Mouse (Mus musculus): ENCODE measurements around the gene Rtn1. TPM values are rescaled to one million over a fixed set of nuclear protein-coding genes. Genes with fewer than 3 reads are reported as not detected.
"Not testable (repeated sequence)": the region's sequence is repeated elsewhere in the genome, so short reads cannot be mapped to it uniquely, and the experiment has no call there.

The Rtn1 gene
- polyA plus RNA-seq, 1 experiment from 2014 or later = 74.5 TPM

DNA sequence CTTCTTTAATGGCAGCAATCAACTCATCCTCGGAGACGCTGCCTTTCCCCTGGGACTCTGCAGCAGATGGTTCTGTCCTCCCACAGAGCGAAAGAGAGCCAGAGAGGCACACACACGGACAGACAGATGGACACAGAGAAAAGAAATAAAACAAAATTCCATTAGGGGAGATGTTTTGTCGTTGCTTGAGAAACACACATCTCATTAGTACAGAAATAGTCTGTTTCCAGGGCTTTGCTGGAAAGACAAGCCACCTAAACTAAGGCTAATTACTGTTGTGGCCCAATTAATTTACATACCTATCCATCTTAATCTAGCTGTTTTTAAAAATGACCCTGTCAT, 104.5 kb downstream of the Rtn1 start:
- Histone ChIP-seq H3K27me3 (replicated peaks) (no peaks in the 10 kb centered on the region), H3K4me2 (replicated peaks) (no peak overlapping the region), H3K4me1 (replicated peaks) (0 out of 2 replicates have a peak, but pooled peaks cover 2% of the 10 kb centered on the region), H3K36me3 (no peaks in the 10 kb centered on the region), H3K27ac (no peak overlapping the region), H3K4me3 (replicated peaks) (no peak overlapping the region), H3K9ac (no peak overlapping the region), H3K9me3 (no peaks in the 10 kb centered on the region)
- WGBS = 77% methylated on average over 5 of the region's 5 CpGs
- ATAC-seq = no peak

DNA sequence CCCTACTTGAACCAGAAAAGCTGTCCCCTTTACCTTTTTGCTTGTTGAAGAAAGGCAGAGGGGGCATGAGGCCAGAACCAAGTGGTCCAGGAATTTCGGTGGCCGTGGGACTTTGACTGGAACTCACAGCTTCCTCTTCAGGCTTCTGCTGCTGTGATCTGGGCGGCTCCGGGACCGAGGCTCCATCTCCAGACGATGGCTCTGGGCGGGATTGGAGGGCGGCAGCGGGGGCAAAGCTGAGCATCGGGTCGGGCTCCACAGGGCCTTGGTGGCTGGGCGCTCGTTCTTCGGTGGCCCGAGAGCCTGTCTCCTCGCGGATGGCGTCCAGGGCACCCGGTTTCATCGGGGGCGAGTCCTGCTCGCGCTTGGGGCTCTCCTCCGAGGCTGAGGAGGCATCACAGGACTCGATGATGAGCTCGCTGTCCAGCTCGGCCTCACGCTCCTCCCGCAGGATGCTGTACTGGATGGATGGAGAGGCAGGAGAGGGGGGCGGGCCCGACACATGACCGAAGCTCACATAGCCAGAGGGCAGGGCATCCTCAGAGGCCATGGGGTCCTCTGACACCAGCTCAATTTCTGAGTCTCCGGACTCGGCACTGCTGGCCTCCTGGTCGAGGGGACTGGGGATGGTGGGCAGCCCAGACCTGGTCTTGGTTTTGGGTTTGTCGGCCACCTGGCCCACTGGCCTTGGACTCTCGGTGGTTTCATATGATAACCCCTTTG, 105.1 kb downstream of the Rtn1 start:
- Histone ChIP-seq H3K9ac (no peak overlapping the region), H3K36me3 (no peaks in the 10 kb centered on the region), H3K4me2 (replicated peaks) (0 out of 2 replicates have a peak overlapping the region, but pooled peaks have one; percentile 7), H3K9me3 (no peaks in the 10 kb centered on the region), H3K27me3 (replicated peaks) (no peaks in the 10 kb centered on the region), H3K27ac (no peak overlapping the region), H3K4me1 (replicated peaks) (0 out of 2 replicates have a peak, but pooled peaks cover 2% of the 10 kb centered on the region), H3K4me3 (replicated peaks) (no peak overlapping the region)
- ATAC-seq = no peak
- 70% methylated on average over 36 of the region's 37 CpGs for WGBS

DNA sequence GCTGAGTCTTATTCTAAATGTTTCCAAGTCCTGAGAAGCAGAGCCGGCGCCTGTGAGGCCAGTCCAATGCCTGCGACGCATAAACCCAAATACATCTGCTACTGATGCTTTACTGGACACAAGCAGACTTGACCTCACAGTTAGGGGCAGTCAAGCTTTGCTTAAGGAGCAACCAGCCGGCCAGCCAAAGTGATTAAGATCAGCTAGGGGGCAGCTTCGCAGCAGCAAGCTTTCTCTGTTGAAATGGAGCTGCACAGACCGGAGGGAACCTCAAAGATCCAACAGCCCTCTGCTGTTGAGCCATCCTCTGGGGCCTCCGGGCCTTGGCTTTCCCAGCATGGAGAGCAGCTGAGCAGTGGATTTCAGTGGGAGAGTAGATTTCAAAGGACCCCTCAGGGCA, 107.4 kb downstream of the Rtn1 start:
- Histone ChIP-seq H3K4me2 (replicated peaks) (no peak overlapping the region), H3K27me3 (replicated peaks) (no peaks in the 10 kb centered on the region), H3K9me3 (no peaks in the 10 kb centered on the region), H3K36me3 (no peaks in the 10 kb centered on the region), H3K9ac (no peak overlapping the region), H3K4me1 (replicated peaks) (0 out of 2 replicates have a peak, but pooled peaks cover 2% of the 10 kb centered on the region), H3K4me3 (replicated peaks) (no peak overlapping the region), H3K27ac (no peak overlapping the region)
- ATAC-seq = no peak
- WGBS = 53% methylated on average over 8 of the region's 8 CpGs

DNA sequence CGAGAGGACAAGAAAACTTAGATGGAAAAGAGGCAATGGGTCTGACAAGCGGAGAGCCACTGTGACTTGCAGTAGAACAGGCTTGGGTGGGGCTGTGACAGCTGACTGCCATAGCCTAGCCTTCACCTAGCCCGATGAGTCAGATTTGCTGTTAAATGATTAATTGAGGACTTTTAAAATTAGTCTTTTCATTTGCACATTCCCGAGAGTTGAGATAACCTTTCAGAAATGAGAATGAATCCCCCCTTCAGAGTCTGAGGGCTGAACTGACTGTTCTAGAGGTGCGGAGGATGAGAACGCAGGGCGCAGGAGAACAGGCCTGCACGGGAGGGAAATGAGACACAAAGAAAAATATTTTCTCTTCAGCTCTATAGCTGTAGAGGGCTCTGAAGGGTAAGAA, 107.9 kb downstream of the Rtn1 start:
- Histone ChIP-seq H3K36me3 (no peaks in the 10 kb centered on the region), H3K4me2 (replicated peaks) (no peak overlapping the region), H3K27ac (no peak overlapping the region), H3K4me3 (replicated peaks) (no peak overlapping the region), H3K27me3 (replicated peaks) (no peaks in the 10 kb centered on the region), H3K9ac (no peak overlapping the region), H3K9me3 (no peaks in the 10 kb centered on the region), H3K4me1 (replicated peaks) (0 out of 2 replicates have a peak, but pooled peaks cover 2% of the 10 kb centered on the region)
- 0 out of 2 replicates have a peak, but pooled peaks have one; percentile 53 for ATAC-seq
- 61% methylated on average over 8 of the region's 8 CpGs for WGBS

DNA sequence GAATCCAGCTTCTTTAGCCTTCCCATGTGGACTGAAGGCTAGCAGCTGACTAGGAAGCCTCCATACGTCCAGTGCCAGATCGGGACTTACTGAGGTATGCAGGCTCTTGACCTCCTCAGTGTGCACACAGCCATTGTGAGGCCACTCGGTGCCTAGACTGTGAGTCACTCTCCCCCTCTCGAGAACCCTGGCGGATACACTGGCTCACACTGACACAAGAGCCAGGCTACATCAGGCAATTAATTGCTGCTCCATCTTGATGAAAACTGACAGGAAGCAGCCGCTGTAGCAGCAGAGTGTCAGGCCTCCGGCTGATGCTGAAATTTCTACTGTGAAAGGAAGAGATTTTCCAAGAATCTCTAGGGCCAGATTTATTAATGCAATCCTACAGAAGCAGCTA, 110.6 kb downstream of the Rtn1 start:
- Histone ChIP-seq H3K27ac (no peak overlapping the region), H3K4me2 (replicated peaks) (no peak overlapping the region), H3K4me1 (replicated peaks) (0 out of 2 replicates have a peak, but pooled peaks cover 2% of the 10 kb centered on the region), H3K9me3 (no peaks in the 10 kb centered on the region), H3K9ac (no peak overlapping the region), H3K4me3 (replicated peaks) (no peak overlapping the region), H3K27me3 (replicated peaks) (no peaks in the 10 kb centered on the region), H3K36me3 (no peaks in the 10 kb centered on the region)
- 32% methylated on average over 7 of the region's 7 CpGs for WGBS
- ATAC-seq = no peak

DNA sequence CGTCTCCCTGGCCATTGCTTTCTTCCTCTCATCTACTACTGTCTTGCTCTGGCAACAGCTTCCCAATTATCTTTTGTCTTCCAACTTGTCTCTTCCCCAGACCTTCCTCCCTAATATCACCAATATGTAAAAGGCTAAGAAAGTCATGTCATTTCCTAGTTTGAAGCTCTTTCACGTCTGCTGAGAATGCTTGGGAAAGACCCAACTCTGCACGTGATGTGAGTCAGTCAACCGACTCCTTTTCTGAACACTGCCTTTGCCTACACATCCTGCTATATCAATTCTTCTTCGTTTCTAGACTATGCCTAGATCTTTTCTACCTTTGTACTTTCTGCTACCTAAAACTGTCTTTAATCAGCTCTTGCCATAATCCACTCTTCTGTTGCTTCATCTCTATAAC, 112.3 kb downstream of the Rtn1 start:
- Histone ChIP-seq H3K9me3 (no peaks in the 10 kb centered on the region; the same call in 1 of the 2 replicates), H3K4me3 (replicated peaks) (no peak overlapping the region), H3K27me3 (replicated peaks) (no peaks in the 10 kb centered on the region), H3K9ac (no peak overlapping the region), H3K36me3 (no peaks in the 10 kb centered on the region), H3K4me1 (replicated peaks) (0 out of 2 replicates have a peak, but pooled peaks cover 2% of the 10 kb centered on the region), H3K4me2 (replicated peaks) (no peak overlapping the region), H3K27ac (no peak overlapping the region)
- WGBS = 89% methylated on average over 5 of the region's 5 CpGs
- ATAC-seq = no peak

DNA sequence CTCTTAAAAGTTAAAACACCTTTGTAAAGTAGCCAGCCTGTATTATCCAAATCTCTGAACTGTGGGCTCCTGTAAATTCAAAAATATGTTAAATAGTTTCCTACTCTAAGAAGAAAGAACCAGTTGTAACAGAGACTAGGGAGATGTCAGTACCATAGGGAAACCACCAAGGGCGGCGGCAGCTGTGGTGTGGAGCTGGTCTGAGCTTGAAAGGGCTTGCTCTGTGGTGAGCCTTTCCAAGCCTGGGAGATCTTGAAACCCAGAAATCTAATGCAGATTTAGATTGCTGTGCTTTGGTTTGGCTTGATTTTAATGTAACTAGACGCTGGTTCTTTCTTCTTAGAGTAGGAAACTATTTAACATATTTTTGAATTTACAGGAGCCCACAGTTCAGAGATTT, 115.7 kb downstream of the Rtn1 start:
- H3K27me3 ChIP-seq (replicated peaks); H3K9me3 ChIP-seq; H3K4me3 ChIP-seq (replicated peaks); H3K27ac ChIP-seq; H3K9ac ChIP-seq; H3K36me3 ChIP-seq; ATAC-seq; H3K4me1 ChIP-seq (replicated peaks); H3K4me2 ChIP-seq (replicated peaks): not testable (repeated sequence)
- WGBS = 86% methylated on average over 3 of the region's 3 CpGs

DNA sequence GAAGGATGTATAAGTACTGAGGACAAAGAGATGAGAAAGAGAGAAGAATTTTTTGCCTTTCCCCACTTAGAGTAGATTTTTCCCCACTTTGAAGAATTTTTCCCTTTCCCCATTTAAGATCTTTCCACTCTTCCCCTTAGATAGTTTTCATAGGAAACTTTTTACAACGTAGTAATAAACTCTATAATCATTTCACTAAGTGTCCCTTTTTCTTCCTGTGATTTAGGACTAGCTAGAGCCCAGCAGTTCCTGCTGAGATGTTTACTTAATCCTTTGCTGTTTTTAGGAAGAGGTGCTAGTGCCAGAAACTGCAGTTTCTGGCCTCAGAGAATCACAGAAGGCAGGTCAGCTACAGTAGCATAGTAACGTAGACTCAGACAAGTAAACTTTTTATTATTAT, 116.3 kb downstream of the Rtn1 start:
- Histone ChIP-seq H3K4me1 (replicated peaks) (no peaks in the 10 kb centered on the region), H3K36me3 (no peaks in the 10 kb centered on the region), H3K27ac (no peak overlapping the region), H3K9me3 (no peaks in the 10 kb centered on the region; the same call in 1 of the 2 replicates), H3K4me2 (replicated peaks) (no peak overlapping the region), H3K9ac (no peak overlapping the region), H3K4me3 (replicated peaks) (no peak overlapping the region), H3K27me3 (replicated peaks) (no peaks in the 10 kb centered on the region)
- 58% methylated on average over 2 of the region's 2 CpGs for WGBS
- no peak for ATAC-seq

DNA sequence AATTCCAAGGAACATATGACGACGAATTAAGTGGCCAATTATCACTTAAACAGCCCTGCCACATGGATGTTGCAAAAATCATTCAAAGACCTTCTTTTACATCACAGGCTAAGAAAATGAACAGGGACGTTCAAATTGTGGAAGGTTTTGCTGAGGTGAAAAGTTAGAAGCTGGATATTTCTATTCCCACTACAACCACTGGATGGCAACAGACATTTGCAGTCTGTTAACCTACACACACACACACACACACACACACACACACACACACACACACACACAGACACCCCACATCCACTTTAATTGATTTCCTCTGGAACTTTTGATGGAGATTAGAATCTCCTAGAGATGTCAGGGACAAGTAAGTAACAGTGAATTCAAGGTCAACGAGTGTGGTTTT, 117.6 kb downstream of the Rtn1 start:
- no peak overlapping the region for H3K9ac ChIP-seq
- no peak for ATAC-seq
- no peak overlapping the region for H3K4me3 ChIP-seq (replicated peaks)
- no peak overlapping the region for H3K27ac ChIP-seq
- no peaks in the 10 kb centered on the region for H3K27me3 ChIP-seq (replicated peaks)
- WGBS = 95% methylated on average over 4 of the region's 4 CpGs
- no peaks in the 10 kb centered on the region; the same call in 1 of the 2 replicates for H3K9me3 ChIP-seq
- no peaks in the 10 kb centered on the region for H3K4me1 ChIP-seq (replicated peaks)
- no peak overlapping the region for H3K4me2 ChIP-seq (replicated peaks)
- H3K36me3 ChIP-seq = no peaks in the 10 kb centered on the region

DNA sequence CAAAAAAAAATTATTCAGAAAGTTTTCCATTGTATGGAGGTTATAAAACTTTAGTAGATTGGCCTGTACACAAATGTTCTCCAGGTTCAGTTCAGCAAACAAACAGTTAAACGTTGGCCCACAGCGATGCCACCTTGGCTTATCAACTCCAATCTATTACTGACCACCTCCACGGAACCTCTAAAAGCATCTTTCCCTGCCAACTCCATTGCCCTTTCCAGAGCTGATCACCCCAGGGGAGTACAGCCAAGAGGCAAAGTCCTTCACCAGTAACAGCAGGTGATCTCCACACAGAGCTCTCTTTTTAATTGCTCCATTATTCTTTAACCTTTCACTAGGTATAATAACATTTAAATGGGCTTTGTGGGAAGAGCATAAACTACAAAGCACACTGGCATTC, 120.6 kb downstream of the Rtn1 start:
- no peaks in the 10 kb centered on the region; the same call in 1 of the 2 replicates for H3K9me3 ChIP-seq
- no peak overlapping the region for H3K9ac ChIP-seq
- no peak overlapping the region for H3K4me2 ChIP-seq (replicated peaks)
- no peak overlapping the region for H3K4me3 ChIP-seq (replicated peaks)
- no peaks in the 10 kb centered on the region for H3K36me3 ChIP-seq
- H3K27me3 ChIP-seq (replicated peaks) = no peaks in the 10 kb centered on the region
- WGBS = 69% methylated on average over 3 of the region's 3 CpGs
- H3K4me1 ChIP-seq (replicated peaks) = no peaks in the 10 kb centered on the region
- ATAC-seq = no peak
- no peak overlapping the region for H3K27ac ChIP-seq

DNA sequence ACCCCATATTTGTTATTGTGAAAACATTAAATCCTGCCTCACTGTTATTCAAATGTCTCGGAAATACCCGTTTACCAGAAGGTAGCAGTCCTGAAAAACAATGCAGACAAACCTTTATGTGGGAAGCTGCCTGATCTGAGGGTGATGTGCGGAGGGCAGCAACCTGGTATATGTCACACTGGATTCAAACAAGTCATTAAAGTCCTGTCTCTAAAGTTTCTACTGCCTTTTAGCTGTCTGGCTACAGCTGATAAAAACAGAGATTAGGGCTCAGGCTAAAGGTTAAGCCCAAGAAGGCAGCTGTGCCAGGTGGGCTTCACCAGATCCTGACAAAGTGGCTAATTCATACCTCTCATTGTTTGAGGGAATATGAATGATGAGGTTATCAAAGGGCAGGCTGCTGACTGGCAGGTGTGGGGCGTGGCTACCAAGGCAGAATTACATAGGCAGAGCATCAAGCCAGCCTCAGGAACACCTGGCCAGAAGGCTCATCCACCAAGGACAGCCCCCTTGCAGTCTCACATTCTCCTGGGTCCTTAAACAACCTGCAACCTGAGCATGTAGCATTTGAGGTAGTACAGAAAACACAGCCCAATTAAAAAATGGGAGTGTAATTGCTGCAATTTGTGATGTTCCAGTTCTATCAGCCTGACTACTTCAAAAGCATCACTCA, 121.4 kb downstream of the Rtn1 start:
- Histone ChIP-seq H3K4me3 (replicated peaks) (no peak overlapping the region), H3K36me3 (no peaks in the 10 kb centered on the region), H3K9ac (no peak overlapping the region), H3K27me3 (replicated peaks) (no peaks in the 10 kb centered on the region), H3K4me2 (replicated peaks) (no peak overlapping the region), H3K27ac (no peak overlapping the region), H3K9me3 (no peaks in the 10 kb centered on the region; the same call in 1 of the 2 replicates), H3K4me1 (replicated peaks) (no peaks in the 10 kb centered on the region)
- 62% methylated on average over 4 of the region's 4 CpGs for whole genome bisulfite sequencing
- no peak for ATAC-seq

DNA sequence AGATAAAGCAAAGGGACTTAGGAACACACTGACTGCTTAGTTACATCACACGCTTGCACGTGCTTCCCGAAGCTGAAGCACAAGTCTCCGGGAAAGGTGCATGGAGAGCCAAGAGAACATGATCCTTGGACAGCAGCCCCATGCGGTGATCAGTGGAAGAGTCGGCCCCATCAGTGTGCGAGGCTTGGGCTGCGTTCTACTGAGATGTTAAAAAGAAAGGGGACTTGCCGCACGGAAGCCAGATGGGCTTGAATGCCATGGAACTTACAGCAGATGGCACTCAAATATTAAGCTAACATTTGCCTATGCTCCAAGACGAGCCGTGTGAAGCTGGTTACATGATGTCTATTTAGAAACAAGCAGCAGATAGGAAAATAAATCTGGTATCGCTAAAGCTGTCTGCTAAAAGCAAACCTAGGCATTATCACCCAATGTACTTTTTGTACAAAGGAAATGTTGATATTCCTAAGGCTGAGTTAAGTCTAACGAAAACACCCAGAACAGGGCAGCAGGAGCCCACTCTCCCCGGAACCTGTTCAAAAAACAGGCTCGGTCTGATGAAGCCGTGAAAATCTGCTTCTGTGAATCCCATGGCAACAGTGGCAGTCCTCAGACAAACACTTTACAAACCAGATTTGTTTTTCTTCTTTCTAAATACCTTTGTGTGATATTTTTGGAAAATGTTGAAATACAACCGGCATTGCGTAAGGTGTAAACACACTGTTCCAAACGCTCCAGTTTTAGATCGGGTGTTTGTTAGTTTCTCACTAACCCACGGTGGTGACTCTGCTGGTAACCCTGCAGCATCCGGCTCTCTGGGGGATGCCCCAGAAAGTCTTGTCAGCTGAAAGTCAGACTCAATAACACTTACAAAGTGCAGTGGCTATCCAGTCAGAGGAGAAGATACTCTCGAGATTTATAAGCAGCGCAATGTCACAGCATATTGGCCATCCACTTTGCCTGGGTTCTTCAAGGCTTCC, 123.2 kb downstream of the Rtn1 start:
- 75% methylated on average over 25 of the region's 25 CpGs for WGBS
- no peak for ATAC-seq
- Histone ChIP-seq H3K4me3 (replicated peaks) (no peak overlapping the region), H3K27ac (no peak overlapping the region), H3K4me1 (replicated peaks) (no peaks in the 10 kb centered on the region), H3K36me3 (no peaks in the 10 kb centered on the region), H3K4me2 (replicated peaks) (no peak overlapping the region), H3K9me3 (no peaks in the 10 kb centered on the region), H3K27me3 (replicated peaks) (no peaks in the 10 kb centered on the region), H3K9ac (no peak overlapping the region)
